Mouse (Mus musculus) heart, adult 2 months (tissue): ENCODE data around the gene Rfpl4. TPM values are rescaled to one million over a fixed set of nuclear protein-coding genes. Genes with fewer than 3 reads are reported as not detected.
A peak's percentile ranks its signal among the peaks of the same experiment; 100 is the strongest.

Source experiments
- DNase-seq, 2 experiments: peaks; one replicate each; pipeline ENCODE4 v3.0.0; 2021
- H3K27ac ChIP-seq: fragments of 200-600 bp; 2 replicates; pipeline ENCODE4 v1.8.1; 2022
- H3K27me3 ChIP-seq: fragments of 200-500 bp; 2 replicates; pipeline ENCODE4 v1.6.1; 2012; ENCODE audit warnings: mild to moderate bottlenecking, low read length, inconsistent platforms, mixed read lengths; ENCODE audit not compliant: control insufficient read depth, insufficient read depth
- H3K36me3 ChIP-seq: fragments of 200-500 bp; 2 replicates; pipeline ENCODE4 v1.6.1; 2012; ENCODE audit warnings: low read length, inconsistent platforms; ENCODE audit not compliant: control insufficient read depth, insufficient read depth
- H3K4me1 ChIP-seq: fragments of 200-500 bp; 2 replicates; pipeline ENCODE4 v1.6.1; 2011; ENCODE audit warnings: low read length; ENCODE audit not compliant: control insufficient read depth, insufficient read depth
- H3K4me3 ChIP-seq: fragments of 200-600 bp; 2 replicates; pipeline ENCODE4 v1.8.1; 2022
- H3K79me2 ChIP-seq: fragments of 200-500 bp; replicated peaks from 2 replicates; pipeline ENCODE4 v1.6.1; 2012; ENCODE audit warnings: mild to moderate bottlenecking, inconsistent platforms, low read length, moderate library complexity, mixed read lengths; ENCODE audit not compliant: control insufficient read depth, insufficient read depth
- H3K9ac ChIP-seq: fragments of 200-500 bp; 2 replicates; pipeline ENCODE4 v1.6.1; 2012; ENCODE audit warnings: low read depth, mild to moderate bottlenecking, control low read depth, inconsistent platforms, low read length, mixed read lengths
- CTCF ChIP-seq: fragments of 200-600 bp; IDR thresholded peaks from 2 replicates; pipeline ENCODE4 v1.8.1; 2022; ENCODE audit warnings: antibody characterized with exemption, mild to moderate bottlenecking, moderate library complexity
- EP300 ChIP-seq: fragments of 200-500 bp; IDR thresholded peaks from 2 replicates; pipeline ENCODE4 v1.6.1; 2011; ENCODE audit warnings: low read depth, low read length, control low read depth; ENCODE audit not compliant: insufficient read depth
- POLR2A ChIP-seq: fragments of 200-500 bp; IDR thresholded peaks from 2 replicates; pipeline ENCODE4 v1.6.1; 2011; ENCODE audit warnings: mild to moderate bottlenecking, low read depth, low read length, control low read depth; ENCODE audit not compliant: insufficient read depth
- WGBS: fragments of 180-500 bp; shearing (Covaris S2); methylation state at CpG from one replicate; pipeline ENCODE4 v1.1.7; 2018; 5-methylcytosine and 5-hydroxymethylcytosine counted together
- intact Hi-C: fragments of 180-260 bp; cut with DNase I; formaldehyde crosslinking; loops from one replicate; pipeline ENCODE4 v1.15.1; 2025
- polyA plus RNA-seq: library from polyadenylated mRNA; depleted of rRNA; stranded (reverse); fragments of >200 nt; gene quantifications from 2 replicates; pipeline ENCODE4 v1.2.3, GENCODE M21; 2012
- total RNA-seq, 2 experiments: library from RNA; stranded (reverse); gene quantifications; 2 replicates each; pipeline ENCODE4 v1.2.3; 2021

Gene Rfpl4
- total and polyA plus RNA-seq, 3 experiments, result not detected

DNA sequence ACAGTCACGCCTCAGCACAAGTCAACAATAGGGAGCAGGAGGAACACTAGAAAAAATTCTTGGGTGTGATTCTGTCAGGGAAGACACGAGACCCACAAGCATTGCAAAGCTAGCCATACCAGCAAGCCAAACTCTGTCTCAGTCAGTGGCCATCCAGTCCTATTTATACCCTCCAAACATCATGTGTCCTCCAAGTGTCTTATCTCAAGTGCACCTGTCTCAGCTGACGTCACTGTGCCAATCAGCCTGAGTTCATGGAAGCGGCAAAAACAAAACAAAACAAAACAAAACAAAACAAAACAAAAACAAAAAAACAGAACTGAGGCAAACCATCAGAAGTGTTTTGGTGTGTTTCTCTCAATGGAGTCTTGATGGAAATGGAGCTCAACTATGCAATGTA, 8.5 kb downstream of the Rfpl4 start:
- Histone ChIP-seq H3K9ac (no peak overlapping the region), H3K79me2 (no peaks in the 10 kb centered on the region), H3K4me1 (peaks cover 1% of the 10 kb centered on the region), H3K4me3 (no peak overlapping the region), H3K27ac (no peak overlapping the region), H3K36me3 (no peaks in the 10 kb centered on the region), H3K27me3 (no peaks in the 10 kb centered on the region)
- intact Hi-C loops, result no loop called here
- TF ChIP-seq CTCF (no peak), POLR2A (no peak), EP300 (no peak)
- DNase-seq, result no peak
- WGBS, result 44% methylated on average over 4 of the region's 4 CpGs

DNA sequence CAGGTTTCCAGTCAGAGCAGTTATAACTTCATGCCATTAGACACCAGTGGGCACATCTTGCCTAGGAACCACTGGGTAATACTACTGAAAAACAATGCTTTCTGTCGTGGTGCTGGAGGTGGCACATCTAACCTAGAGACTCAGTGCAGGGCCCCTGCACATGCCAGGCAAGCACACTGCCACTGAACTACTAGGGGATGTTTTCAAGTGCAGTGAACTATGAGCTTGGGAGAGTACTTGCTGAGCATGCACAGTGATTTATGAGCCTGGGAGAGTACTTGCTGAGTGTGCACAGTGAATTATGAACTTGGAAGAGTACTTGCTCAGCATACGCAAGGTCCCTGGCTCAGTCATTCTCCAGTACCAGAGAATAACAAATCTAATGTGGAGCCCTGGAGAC, 14.2 kb downstream of the Rfpl4 start:
- H3K4me1 ChIP-seq, result no peaks in the 10 kb centered on the region
- no peaks in the 10 kb centered on the region for H3K27me3 ChIP-seq
- no peak overlapping the region for H3K9ac ChIP-seq
- DNase-seq, result no peak
- TF ChIP-seq POLR2A, result no peak
- TF ChIP-seq EP300, result no peak
- no peak for TF ChIP-seq CTCF
- whole genome bisulfite sequencing, result 80% methylated on average over 2 of the region's 2 CpGs
- no peaks in the 10 kb centered on the region for H3K36me3 ChIP-seq
- H3K79me2 ChIP-seq, result no peaks in the 10 kb centered on the region
- intact Hi-C loops, result no loop called here
- no peak overlapping the region for H3K27ac ChIP-seq
- no peak overlapping the region for H3K4me3 ChIP-seq

DNA sequence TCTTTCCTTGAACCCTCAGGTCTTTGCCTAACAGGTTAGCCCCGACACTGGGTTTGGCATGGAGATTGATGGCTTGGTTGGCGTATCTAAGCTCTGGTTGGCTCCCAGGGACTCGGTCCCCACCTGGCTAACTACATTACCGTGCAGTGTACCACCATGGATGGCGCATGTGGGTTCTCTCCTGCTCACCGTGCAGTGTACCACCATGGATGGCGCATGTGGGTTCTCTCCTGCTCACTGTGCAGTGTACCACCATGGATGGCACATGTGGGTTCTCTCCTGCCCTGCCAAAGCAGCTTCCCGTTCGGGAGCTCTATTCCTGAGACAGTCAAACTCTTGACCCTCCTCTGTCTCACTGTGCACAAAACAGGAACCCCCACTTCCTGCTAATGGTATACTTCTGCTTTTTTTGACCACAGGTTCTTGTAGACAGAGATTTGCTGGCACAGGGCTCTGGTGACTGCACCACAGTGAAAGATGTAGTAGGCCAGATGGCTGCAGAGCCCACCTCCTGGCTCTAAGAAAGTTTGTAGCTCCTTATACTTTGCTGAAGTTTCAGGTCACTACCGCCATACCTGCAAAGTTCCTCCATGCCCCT, 15.6 kb downstream of the Rfpl4 start:
- H3K27ac ChIP-seq, result no peak overlapping the region
- intact Hi-C loops, result no loop called here

DNA sequence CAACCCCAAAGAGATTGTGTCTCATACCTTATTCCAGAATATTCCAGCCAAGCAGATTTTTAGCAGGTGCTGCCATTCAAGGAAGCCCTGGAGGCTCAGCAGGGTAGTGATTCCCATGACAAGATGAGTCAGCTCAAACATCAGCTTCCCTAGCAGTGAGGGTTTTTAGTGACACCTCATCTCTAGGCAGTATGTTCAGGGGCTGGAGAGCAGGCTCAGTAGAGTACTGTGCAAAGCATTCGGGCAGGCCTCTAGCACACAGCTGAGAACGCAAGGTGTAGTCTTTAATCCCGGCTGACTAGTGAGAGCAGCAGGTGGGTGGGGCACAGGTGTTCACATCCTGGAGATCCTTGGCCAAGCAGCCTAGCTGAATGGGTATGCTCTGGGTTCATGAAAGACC, 17.0 kb downstream of the Rfpl4 start:
- Histone ChIP-seq H3K36me3 (no peaks in the 10 kb centered on the region), H3K79me2 (no peaks in the 10 kb centered on the region), H3K9ac (no peak overlapping the region), H3K27me3 (no peaks in the 10 kb centered on the region), H3K27ac (no peak overlapping the region), H3K4me3 (no peak overlapping the region), H3K4me1 (no peaks in the 10 kb centered on the region)
- no peak for TF ChIP-seq POLR2A
- TF ChIP-seq EP300, result no peak
- TF ChIP-seq CTCF, result no peak
- 88% methylated on average over 3 of the region's 3 CpGs for WGBS
- intact Hi-C loops, result no loop called here
- DNase-seq, result no peak

More for the DNA sequence above, 15.6 kb downstream of the Rfpl4 start:
- H3K9ac ChIP-seq, result no peak overlapping the region
- no peaks in the 10 kb centered on the region for H3K36me3 ChIP-seq
- WGBS, result 66% methylated on average over 10 of the region's 10 CpGs
- H3K4me1 ChIP-seq, result no peaks in the 10 kb centered on the region
- no peak overlapping the region for H3K4me3 ChIP-seq
- peak in 1 of 2 experiments; percentile 40 for DNase-seq
- TF ChIP-seq CTCF (no peak), EP300 (no peak), POLR2A (no peak)
- H3K79me2 ChIP-seq, result no peaks in the 10 kb centered on the region
- no peaks in the 10 kb centered on the region for H3K27me3 ChIP-seq

DNA sequence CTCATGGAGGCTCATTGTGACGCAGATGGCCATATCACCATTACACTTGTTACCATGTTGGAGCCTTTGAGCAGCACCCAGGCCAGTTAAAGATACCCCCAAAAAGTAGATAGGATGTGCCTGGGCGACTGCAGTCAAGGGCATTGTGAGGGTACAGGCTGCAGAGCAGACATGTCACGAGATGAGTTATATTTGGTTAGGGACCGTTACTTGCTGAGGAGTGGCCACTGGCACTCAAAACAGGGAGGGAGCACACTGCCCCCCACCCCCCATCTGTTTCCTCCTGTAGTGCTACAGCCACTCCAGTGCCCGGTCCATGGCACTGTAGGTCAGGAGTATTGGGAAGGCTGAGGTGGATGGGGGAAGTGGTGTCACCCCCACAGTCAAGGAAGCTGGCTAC, 18.0 kb downstream of the Rfpl4 start:
- no peak overlapping the region for H3K27ac ChIP-seq
- H3K36me3 ChIP-seq, result no peaks in the 10 kb centered on the region
- intact Hi-C loops, result no loop called here
- H3K4me3 ChIP-seq, result no peak overlapping the region
- no peaks in the 10 kb centered on the region for H3K4me1 ChIP-seq
- H3K27me3 ChIP-seq, result no peaks in the 10 kb centered on the region
- 67% methylated on average over 5 of the region's 5 CpGs for WGBS
- DNase-seq, result no peak
- no peak for TF ChIP-seq CTCF
- TF ChIP-seq EP300, result no peak
- TF ChIP-seq POLR2A, result no peak
- H3K9ac ChIP-seq, result no peak overlapping the region
- no peaks in the 10 kb centered on the region for H3K79me2 ChIP-seq

DNA sequence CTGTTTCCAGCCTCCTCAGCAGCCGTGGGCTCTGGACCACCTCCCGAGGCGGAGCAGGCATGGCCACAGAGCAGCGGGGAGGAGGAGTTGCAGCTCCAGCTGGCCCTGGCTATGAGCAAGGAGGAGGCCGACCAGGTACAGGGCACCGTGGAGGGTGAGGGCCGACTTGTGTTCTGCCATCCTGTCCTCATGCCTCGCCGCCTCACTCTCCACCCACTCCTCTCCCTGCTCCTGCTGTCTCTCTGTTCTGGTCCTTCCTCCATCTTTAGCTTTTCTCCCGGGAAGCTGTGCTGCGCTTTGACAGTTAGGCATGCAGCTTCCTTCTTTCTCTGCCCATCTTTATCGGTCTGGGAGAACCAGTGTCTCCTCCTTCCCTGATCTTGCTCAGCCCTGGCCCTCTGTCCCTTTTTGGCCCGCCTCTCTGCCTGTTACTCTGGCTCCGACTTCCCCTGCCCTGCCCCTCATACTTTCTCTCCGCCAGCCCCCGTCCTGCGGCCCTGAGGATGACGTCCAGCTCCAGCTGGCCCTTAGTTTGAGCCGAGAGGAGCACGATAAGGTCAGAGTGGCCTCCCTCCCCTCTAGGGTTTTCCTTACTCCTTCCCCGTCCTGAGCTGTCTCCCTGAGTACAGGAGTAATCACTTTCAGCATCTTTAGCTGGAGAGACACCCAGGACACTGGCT, 23.8 kb downstream of the Rfpl4 start:
- H3K9ac ChIP-seq, result no peak overlapping the region
- TF ChIP-seq POLR2A (no peak), CTCF (no peak), EP300 (no peak)
- 0 out of 2 replicates have a peak, but pooled peaks cover 2% of the 10 kb centered on the region for H3K79me2 ChIP-seq
- no peaks in the 10 kb centered on the region; the same call in 1 of the 2 replicates for H3K36me3 ChIP-seq
- H3K27me3 ChIP-seq, result no peaks in the 10 kb centered on the region
- H3K4me3 ChIP-seq, result no peak overlapping the region
- H3K27ac ChIP-seq, result no peak overlapping the region; the same call in 1 of the 2 replicates
- H3K4me1 ChIP-seq, result no peaks in the 10 kb centered on the region; the same call in 1 of the 2 replicates
- DNase-seq, result no peak
- WGBS, result 71% methylated on average over 21 of the region's 21 CpGs
- intact Hi-C loops, result no loop called here
